Mouse (Mus musculus): ENCODE data around the gene Olfr747. TPM values are rescaled to one million over a fixed set of nuclear protein-coding genes. Genes with fewer than 3 reads are reported as not detected.
"Not testable (repeated sequence)": the region's sequence is repeated elsewhere in the genome, so short reads cannot be mapped to it uniquely, and the experiment has no call there.

The Olfr747 gene
- polyA plus RNA-seq (2014; fragmentation: Nextera tagmentation; extraction: Ambion mirVana), result not detected in 2 replicates

DNA sequence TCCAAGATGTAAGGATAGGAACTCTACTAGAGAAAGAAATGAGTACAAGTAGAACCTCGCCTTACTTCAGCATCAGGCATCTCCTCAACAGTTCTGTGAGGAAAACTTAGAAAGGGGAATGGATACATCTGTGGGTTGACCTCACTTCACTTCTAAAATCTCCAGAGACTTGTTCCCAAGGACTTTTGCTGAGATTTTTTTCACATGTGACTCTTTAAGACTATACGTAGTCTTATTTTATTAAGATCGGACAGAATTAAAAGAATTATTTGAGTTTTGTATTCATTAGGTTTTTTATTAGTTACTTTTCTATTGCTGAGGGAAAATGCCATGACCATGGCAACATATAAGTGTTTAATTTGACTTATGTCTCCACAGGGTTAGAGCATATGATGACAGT is at the start of gene Olfr747:
TSS of gene Olfr747 (minus strand) at position 101 of the 400 bp plus-strand sequence.
- no peaks in the 10 kb centered on the region for H3K4me1 ChIP-seq (replicated peaks; ENCODE audit: control insufficient read depth, insufficient read depth, low read length)
- no peak within 1 kb of the TSS for H3K27ac ChIP-seq
- no peaks in the 10 kb centered on the region for H3K9me3 ChIP-seq (ENCODE audit: control insufficient read depth, low read length)
- WGBS, result 96% methylated on average over 3 of the region's 3 CpGs
- H3K36me3 ChIP-seq (replicated peaks; ENCODE audit: control insufficient read depth, insufficient read depth), result no peaks in the 10 kb centered on the region
- ATAC-seq (ENCODE audit: low FRiP score) (no peak), DNase-seq (ENCODE audit: low spot score) (no peak)
- no peaks in the 10 kb centered on the region for H3K27me3 ChIP-seq (ENCODE audit: control insufficient read depth, insufficient read depth, low read length)
- no peak within 1 kb of the TSS for H3K9ac ChIP-seq
- H3K4me3 ChIP-seq (replicated peaks; ENCODE audit: low read length), result no peak within 1 kb of the TSS
- H3K4me2 ChIP-seq (replicated peaks), result no peak within 1 kb of the TSS

GRCm38 (mm10) chr14:50741584-50741983 is 48.6 kb upstream of the Olfr747 start:
- Histone ChIP-seq H3K27ac (no peak overlapping the region), H3K9ac (no peak overlapping the region), H3K4me2 (replicated peaks) (no peak overlapping the region), H3K4me1 (replicated peaks; ENCODE audit: control insufficient read depth, insufficient read depth, low read length) (no peaks in the 10 kb centered on the region), H3K4me3 (replicated peaks; ENCODE audit: low read length) (no peak overlapping the region), H3K9me3 (ENCODE audit: control insufficient read depth, low read length) (no peaks in the 10 kb centered on the region), H3K27me3 (ENCODE audit: control insufficient read depth, insufficient read depth, low read length) (no peaks in the 10 kb centered on the region), H3K36me3 (replicated peaks; ENCODE audit: control insufficient read depth, insufficient read depth) (no peaks in the 10 kb centered on the region)
- WGBS, result 71% methylated on average over 2 of the region's 2 CpGs
- ATAC-seq (ENCODE audit: low FRiP score) (no peak), DNase-seq (ENCODE audit: low spot score) (no peak)

- 80% methylated on average over 2 of the region's 2 CpGs for WGBS
- Histone ChIP-seq H3K4me3 (replicated peaks; ENCODE audit: low read length) (no peak overlapping the region), H3K9ac (no peak overlapping the region), H3K4me1 (replicated peaks; ENCODE audit: control insufficient read depth, insufficient read depth, low read length) (no peaks in the 10 kb centered on the region), H3K27me3 (ENCODE audit: control insufficient read depth, insufficient read depth, low read length) (no peaks in the 10 kb centered on the region), H3K27ac (no peak overlapping the region), H3K9me3 (ENCODE audit: control insufficient read depth, low read length) (no peaks in the 10 kb centered on the region), H3K4me2 (replicated peaks) (no peak overlapping the region), H3K36me3 (replicated peaks; ENCODE audit: control insufficient read depth, insufficient read depth) (no peaks in the 10 kb centered on the region)
- DNase-seq (ENCODE audit: low spot score) (no peak), ATAC-seq (ENCODE audit: low FRiP score) (no peak)
These were observed 47.3 kb upstream of the Olfr747 start for GRCm38 (mm10) chr14:50740334-50740733.

DNA sequence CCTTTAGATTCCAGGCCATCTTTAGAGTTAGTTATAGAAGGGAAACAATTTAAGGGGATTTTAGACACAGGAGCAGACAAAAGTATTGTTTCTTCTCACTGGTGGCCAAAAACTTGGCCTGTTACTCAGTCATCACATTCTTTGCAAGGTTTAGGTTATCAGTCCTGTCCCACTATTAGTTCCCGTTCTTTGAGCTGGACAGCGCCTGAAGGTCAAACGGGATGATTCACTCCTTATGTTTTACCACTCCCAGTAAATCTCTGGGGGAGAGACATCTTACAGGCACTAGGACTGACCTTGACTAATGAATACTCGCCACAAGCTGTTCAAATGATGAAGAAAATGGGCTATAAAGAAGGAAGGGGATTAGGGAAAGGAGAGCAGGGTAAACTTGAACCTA is 29.4 kb upstream of the Olfr747 start:
- 84% methylated on average over 3 of the region's 4 CpGs for WGBS
- not testable (repeated sequence) for H3K27me3 ChIP-seq (ENCODE audit: control insufficient read depth, insufficient read depth, low read length)

DNA sequence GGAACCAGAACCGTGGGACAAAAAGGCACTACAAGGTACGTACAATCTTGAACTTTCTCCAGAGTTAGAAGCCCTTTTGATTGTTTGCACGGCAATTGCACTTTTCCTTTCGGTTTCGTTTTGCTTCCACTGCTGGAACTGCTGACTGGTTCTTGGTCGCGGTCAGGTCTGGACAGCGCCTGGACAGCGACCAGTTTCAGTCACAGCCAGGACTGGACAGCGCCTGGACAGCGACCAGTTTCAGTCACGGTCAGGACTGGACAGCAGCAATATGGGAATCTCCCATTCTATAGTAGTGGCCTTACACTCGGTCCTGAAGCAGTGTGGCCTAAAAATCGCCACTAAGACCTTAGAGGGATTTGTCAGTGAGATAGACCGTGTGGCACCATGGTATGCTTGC is 26.9 kb upstream of the Olfr747 start:
- H3K9ac ChIP-seq; ATAC-seq (ENCODE audit: low FRiP score); H3K27me3 ChIP-seq (ENCODE audit: control insufficient read depth, insufficient read depth, low read length); H3K4me2 ChIP-seq (replicated peaks); H3K36me3 ChIP-seq (replicated peaks; ENCODE audit: control insufficient read depth, insufficient read depth); H3K27ac ChIP-seq; H3K4me1 ChIP-seq (replicated peaks; ENCODE audit: control insufficient read depth, insufficient read depth, low read length); H3K4me3 ChIP-seq (replicated peaks; ENCODE audit: low read length); DNase-seq (ENCODE audit: low spot score); H3K9me3 ChIP-seq (ENCODE audit: control insufficient read depth, low read length): not testable (repeated sequence)
- WGBS, result 95% methylated on average over 15 of the region's 15 CpGs

More for the DNA sequence above, 29.4 kb upstream of the Olfr747 start:
- not testable (repeated sequence) for DNase-seq (ENCODE audit: low spot score); ATAC-seq (ENCODE audit: low FRiP score); H3K36me3 ChIP-seq (replicated peaks; ENCODE audit: control insufficient read depth, insufficient read depth); H3K4me2 ChIP-seq (replicated peaks); H3K27ac ChIP-seq; H3K4me1 ChIP-seq (replicated peaks; ENCODE audit: control insufficient read depth, insufficient read depth, low read length); H3K9ac ChIP-seq; H3K4me3 ChIP-seq (replicated peaks; ENCODE audit: low read length); H3K9me3 ChIP-seq (ENCODE audit: control insufficient read depth, low read length)

DNA sequence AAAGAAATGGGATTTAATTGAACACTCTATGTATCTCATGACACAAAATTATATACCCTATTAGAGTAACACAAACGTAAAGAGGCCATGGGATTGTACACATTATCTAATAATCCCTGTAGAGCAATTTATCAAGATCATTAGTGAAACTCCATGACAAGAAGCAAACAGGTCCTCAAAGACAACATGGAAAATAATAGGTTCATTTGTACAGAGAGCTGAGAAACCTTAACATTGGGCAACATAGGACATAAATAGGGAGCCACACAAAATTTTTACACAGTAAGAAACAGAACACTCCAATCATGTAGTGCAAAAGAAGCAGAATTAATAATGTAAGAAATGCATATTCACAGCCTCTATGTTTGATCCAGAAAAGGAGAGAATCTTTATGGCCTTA is 14.1 kb upstream of the Olfr747 start, which contains the start of gene Olfr748:
TSS of gene Olfr748 (plus strand) at position 301 of the 400 bp plus-strand sequence.
- Histone ChIP-seq H3K27me3 (ENCODE audit: control insufficient read depth, insufficient read depth, low read length) (no peaks in the 10 kb centered on the region), H3K4me1 (replicated peaks; ENCODE audit: control insufficient read depth, insufficient read depth, low read length) (no peaks in the 10 kb centered on the region), H3K36me3 (replicated peaks; ENCODE audit: control insufficient read depth, insufficient read depth) (no peaks in the 10 kb centered on the region), H3K27ac (no peak within 1 kb of the TSS), H3K9me3 (ENCODE audit: control insufficient read depth, low read length) (no peaks in the 10 kb centered on the region), H3K4me2 (replicated peaks) (no peak within 1 kb of the TSS), H3K9ac (no peak within 1 kb of the TSS), H3K4me3 (replicated peaks; ENCODE audit: low read length) (no peak within 1 kb of the TSS)
- 77% methylated on average over 1 of the region's 1 CpGs for WGBS
- DNase-seq (ENCODE audit: low spot score) (no peak), ATAC-seq (ENCODE audit: low FRiP score) (no peak)

DNA sequence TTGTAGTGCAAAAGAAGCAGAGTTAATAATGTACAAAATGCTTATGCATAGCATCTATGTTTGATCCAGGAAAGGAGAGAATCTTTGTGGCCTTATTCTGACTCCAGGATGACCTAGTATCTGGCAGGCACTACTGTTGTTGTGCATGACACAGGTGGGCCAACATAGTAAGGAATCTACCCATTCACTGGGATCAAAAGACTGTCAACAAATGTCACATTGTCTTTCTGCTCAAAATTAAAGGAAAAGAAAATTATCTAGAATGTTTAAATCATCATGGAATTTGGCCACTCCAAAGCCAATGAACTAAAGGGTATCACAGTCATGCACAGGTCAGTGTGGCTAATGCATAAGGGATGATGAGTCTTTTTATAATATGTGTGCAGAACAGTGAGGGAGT is 46.2 kb downstream of the Olfr747 start, which contains the start of gene Olfr746:
TSS of gene Olfr746 (plus strand) at position 301 of the 400 bp plus-strand sequence.
- Histone ChIP-seq H3K27me3 (ENCODE audit: control insufficient read depth, insufficient read depth, low read length) (no peaks in the 10 kb centered on the region), H3K4me1 (replicated peaks; ENCODE audit: control insufficient read depth, insufficient read depth, low read length) (no peaks in the 10 kb centered on the region), H3K27ac (no peak within 1 kb of the TSS), H3K4me3 (replicated peaks; ENCODE audit: low read length) (no peak within 1 kb of the TSS), H3K9me3 (ENCODE audit: control insufficient read depth, low read length) (0 out of 2 replicates have a peak, but pooled peaks cover 7% of the 10 kb centered on the region), H3K4me2 (replicated peaks) (no peak within 1 kb of the TSS), H3K9ac (no peak within 1 kb of the TSS), H3K36me3 (replicated peaks; ENCODE audit: control insufficient read depth, insufficient read depth) (no peaks in the 10 kb centered on the region)
- ATAC-seq (ENCODE audit: low FRiP score) (no peak), DNase-seq (ENCODE audit: low spot score) (no peak)

- H3K27me3 ChIP-seq (ENCODE audit: control insufficient read depth, insufficient read depth, low read length), result no peaks in the 10 kb centered on the region
- no peaks in the 10 kb centered on the region for H3K36me3 ChIP-seq (replicated peaks; ENCODE audit: control insufficient read depth, insufficient read depth)
- H3K27ac ChIP-seq, result no peak within 1 kb of the TSS
- no peaks in the 10 kb centered on the region for H3K4me1 ChIP-seq (replicated peaks; ENCODE audit: control insufficient read depth, insufficient read depth, low read length)
- H3K9ac ChIP-seq, result no peak within 1 kb of the TSS
- DNase-seq (ENCODE audit: low spot score) (no peak), ATAC-seq (ENCODE audit: low FRiP score) (no peak)
- 0 out of 2 replicates have a peak, but pooled peaks cover 3% of the 10 kb centered on the region for H3K9me3 ChIP-seq (ENCODE audit: control insufficient read depth, low read length)
- H3K4me2 ChIP-seq (replicated peaks), result no peak within 1 kb of the TSS
- H3K4me3 ChIP-seq (replicated peaks; ENCODE audit: low read length), result no peak within 1 kb of the TSS
- 84% methylated on average over 2 of the region's 2 CpGs for WGBS
These were observed 53.9 kb downstream of the Olfr747 start, which contains the start of gene Olfr745 for GRCm38 (mm10) chr14:50639088-50639487. Olfr745 (plus strand) TSS chr14:50639388.

All from hindbrain, embryonic 14.5 days (tissue).